Mouse (Mus musculus) liver, embryonic 16.5 days (tissue): Measurements from ENCODE around the gene Lrrc38. TPM values are rescaled to one million over a fixed set of nuclear protein-coding genes. Genes with fewer than 3 reads are reported as not detected.

Experiments
- ATAC-seq: fragments of 200-750 bp; cut with Nextera tagmentation; 2 replicates; pipeline ENCODE4 v1.8.0; 2017; ENCODE audit warnings: low read depth, mild to moderate bottlenecking, moderate number of reproducible peaks, moderate library complexity
- H3K27ac ChIP-seq: fragments of 300-500 bp; sonication (generic); 2 replicates; pipeline ENCODE4 v1.5.1; 2014; ENCODE audit warnings: mild to moderate bottlenecking, low read length
- H3K27me3 ChIP-seq: fragments of 300-500 bp; sonication (generic); 2 replicates; pipeline ENCODE4 v1.6.1; 2014; ENCODE audit warnings: low read depth, low read length, mixed read lengths; ENCODE audit not compliant: control insufficient read depth, insufficient read depth
- H3K36me3 ChIP-seq: fragments of 300-500 bp; sonication (generic); 2 replicates; pipeline ENCODE4 v1.6.1; 2014; ENCODE audit warnings: mild to moderate bottlenecking; ENCODE audit not compliant: control insufficient read depth, insufficient read depth
- H3K4me1 ChIP-seq: fragments of 300-500 bp; sonication (generic); 2 replicates; pipeline ENCODE4 v1.6.1; 2014; ENCODE audit warnings: low read depth, low read length, mixed read lengths; ENCODE audit not compliant: control insufficient read depth
- H3K4me2 ChIP-seq: fragments of 300-500 bp; sonication (generic); 2 replicates; pipeline ENCODE4 v1.6.1; 2014; ENCODE audit warnings: low read depth, low read length, mixed read lengths
- H3K4me3 ChIP-seq: fragments of 300-500 bp; sonication (generic); 2 replicates; pipeline ENCODE4 v1.5.1; 2014; ENCODE audit warnings: low read depth, mild to moderate bottlenecking, low read length
- H3K9ac ChIP-seq: fragments of 300-500 bp; sonication (generic); 2 replicates; pipeline ENCODE4 v1.6.1; 2014; ENCODE audit warnings: low read depth, low read length
- H3K9me3 ChIP-seq: fragments of 300-500 bp; sonication (generic); replicated peaks from 2 replicates; pipeline ENCODE4 v1.6.1; 2016; ENCODE audit warnings: low read length; ENCODE audit not compliant: control insufficient read depth
- WGBS: fragments of 180-500 bp; shearing (Covaris S2); extraction: QIAGEN DNeasy Blood & Tissue Kit; methylation state at CpG from one replicate; pipeline ENCODE4 v1.1.7; 2014; ENCODE audit not compliant: insufficient replicate concordance; 5-methylcytosine and 5-hydroxymethylcytosine counted together
- polyA plus RNA-seq: library from polyadenylated mRNA; unstranded; fragments of >200 nt; fragmentation: Nextera tagmentation; extraction: Ambion mirVana; gene quantifications from 2 replicates; pipeline ENCODE4 v1.2.1, GENCODE M21; 2015

The Lrrc38 gene
- polyA plus RNA-seq, 1 experiment from 2014 or later = not detected

- no peak for ATAC-seq
- Histone ChIP-seq H3K4me3 (no peak overlapping the region), H3K27me3 (no peaks in the 10 kb centered on the region), H3K9me3 (no peaks in the 10 kb centered on the region), H3K4me2 (no peak overlapping the region), H3K4me1 (peaks cover 4% of the 10 kb centered on the region), H3K36me3 (peaks cover 5% of the 10 kb centered on the region), H3K27ac (no peak overlapping the region), H3K9ac (no peak overlapping the region)
- WGBS = 66% methylated on average over 1 of the region's 1 CpGs
Observed at GRCm38 (mm10) chr4:143413621-143414020, 64.1 kb downstream of the Lrrc38 start.

DNA sequence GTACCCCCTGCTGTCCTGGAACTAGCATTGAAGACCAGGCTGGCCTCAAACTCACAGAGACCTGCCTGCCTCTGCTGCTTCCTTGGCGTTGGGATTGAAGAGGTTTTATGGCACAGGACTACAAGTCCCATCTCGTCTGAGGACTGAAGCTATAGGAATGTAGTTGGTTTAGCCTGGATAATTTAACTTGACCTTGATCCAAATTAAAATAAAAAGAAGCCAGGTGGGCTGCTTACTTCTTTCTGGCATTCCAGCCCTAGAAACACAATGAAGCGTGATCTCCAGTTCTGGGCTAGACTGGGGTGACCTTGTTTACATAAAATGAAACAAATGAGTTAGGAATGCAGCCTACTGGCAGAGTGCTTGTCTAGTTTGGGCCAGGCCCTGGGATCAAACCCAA, 64.6 kb downstream of the Lrrc38 start:
- no peaks in the 10 kb centered on the region for H3K9me3 ChIP-seq
- no peak for ATAC-seq
- no peak overlapping the region for H3K4me3 ChIP-seq
- H3K4me1 ChIP-seq = peaks cover 4% of the 10 kb centered on the region
- 64% methylated on average over 3 of the region's 3 CpGs for WGBS
- no peaks in the 10 kb centered on the region for H3K27me3 ChIP-seq
- H3K36me3 ChIP-seq = peaks cover 6% of the 10 kb centered on the region
- no peak overlapping the region for H3K4me2 ChIP-seq
- no peak overlapping the region for H3K9ac ChIP-seq
- no peak overlapping the region for H3K27ac ChIP-seq

Other genes with a start within 250 kb of the Lrrc38 start
- 3.3 TPM in 2 replicates for gene Prdm2, start 136.8 kb upstream of the Lrrc38 start, polyA plus RNA-seq
- 0.99 and 1.5 TPM in 2 replicates for gene Pdpn, start 50.2 kb upstream of the Lrrc38 start, polyA plus RNA-seq
- gene Pramel1, start 44.7 kb downstream of the Lrrc38 start, polyA plus RNA-seq = not detected in 2 replicates
- 3.9 and 4.5 TPM in 2 replicates for gene Pramef8, start 62.7 kb downstream of the Lrrc38 start, polyA plus RNA-seq
- gene Oog4, start 100.6 kb downstream of the Lrrc38 start, polyA plus RNA-seq = not detected in 2 replicates
- not detected in 2 replicates for gene Gm13043, start 161.6 kb downstream of the Lrrc38 start, polyA plus RNA-seq
- not detected in 2 replicates for gene Gm13040, start 186.2 kb downstream of the Lrrc38 start, polyA plus RNA-seq
- gene BC080695, start 201.9 kb downstream of the Lrrc38 start, polyA plus RNA-seq = not detected in 2 replicates
- gene Gm13057, start 202.0 kb downstream of the Lrrc38 start, polyA plus RNA-seq = not detected in 2 replicates